Mouse (Mus musculus) bone marrow, adult 2 months (tissue): Measurements from ENCODE around the gene Ttc6.

Source experiments
- CTCF ChIP-seq: fragments of 200-500 bp; IDR thresholded peaks from 2 replicates; pipeline ENCODE4 v1.5.1; 2011; ENCODE audit warnings: low read length, control low read depth; ENCODE audit not compliant: control insufficient read depth, insufficient read depth
- POLR2A ChIP-seq: fragments of 200-500 bp; IDR thresholded peaks from 2 replicates; pipeline ENCODE4 v1.6.1; 2011; ENCODE audit warnings: low read depth, mild to moderate bottlenecking, control low read depth, low read length, borderline replicate concordance; ENCODE audit not compliant: control insufficient read depth

DNA sequence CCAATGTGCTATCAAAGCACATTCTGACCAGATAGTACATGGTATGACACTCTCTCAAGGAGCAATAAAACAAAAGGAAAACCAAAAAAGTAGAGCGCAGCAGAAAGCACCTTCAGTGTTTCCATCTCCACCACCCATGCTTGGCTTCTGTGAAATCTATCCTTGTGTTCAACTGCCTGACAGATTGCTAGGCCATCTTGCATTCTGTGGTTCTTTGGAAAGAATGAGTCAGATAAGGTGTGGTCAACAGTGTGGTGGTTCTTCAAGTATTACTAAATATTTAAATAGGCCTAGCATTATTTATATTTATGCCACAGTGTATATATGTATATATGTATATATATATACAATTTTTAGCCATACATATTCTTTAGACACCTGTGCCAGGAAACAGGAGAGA, 146.1 kb downstream of the Ttc6 start:
- TF ChIP-seq CTCF (no peak), POLR2A (no peak)
